Mouse (Mus musculus) liver (tissue): ENCODE measurements at regions not wholly inside any gene's neighbourhood (a gene's known extent, or its start where the extent isn't known, plus 50 kb on each side); places are given as distances from the start of the nearest gene placed in this dataset.

Source experiments
- DNase-seq: peaks from one replicate; pipeline ENCODE4 v3.0.0-alpha.2; 2020; ENCODE audit warnings: mixed read lengths

- DNase-seq: no peak
Observed at GRCm38 (mm10) chr9:13987486-13987885, 160.0 kb downstream of the Fam76b start.

GRCm38 (mm10) chr9:13988901-13989300, 161.4 kb downstream of the Fam76b start:
- no peak for DNase-seq

- DNase-seq: no peak
Observed at GRCm38 (mm10) chr9:13990960-13991359, 163.4 kb downstream of the Fam76b start.

GRCm38 (mm10) chr9:13992728-13993127, 165.2 kb downstream of the Fam76b start:
- no peak for DNase-seq

GRCm38 (mm10) chr9:13999358-13999757, 171.8 kb downstream of the Fam76b start:
- DNase-seq: no peak

- DNase-seq: peak; percentile 11
Observed at GRCm38 (mm10) chr9:14001517-14001916, 174.0 kb downstream of the Fam76b start.

GRCm38 (mm10) chr9:14002236-14002635, 174.7 kb downstream of the Fam76b start:
- no peak for DNase-seq

GRCm38 (mm10) chr9:14003163-14003562, 175.6 kb downstream of the Fam76b start:
- DNase-seq: no peak

- DNase-seq: no peak
Observed at GRCm38 (mm10) chr9:14006233-14006984, 178.9 kb downstream of the Fam76b start.

- no peak for DNase-seq
Observed at GRCm38 (mm10) chr9:14009451-14009850, 181.9 kb downstream of the Fam76b start.

- DNase-seq: no peak
Observed at GRCm38 (mm10) chr9:14010261-14010949, 182.9 kb downstream of the Fam76b start.

GRCm38 (mm10) chr9:14024216-14024615, 196.7 kb downstream of the Fam76b start:
- no peak for DNase-seq

- DNase-seq: no peak
Observed at GRCm38 (mm10) chr9:14024701-14025100, 197.2 kb downstream of the Fam76b start.

GRCm38 (mm10) chr9:14028056-14028455, 200.5 kb downstream of the Fam76b start:
- DNase-seq: no peak

GRCm38 (mm10) chr9:14031358-14032047, 204.0 kb downstream of the Fam76b start:
- no peak for DNase-seq

GRCm38 (mm10) chr9:14032048-14032362, 204.5 kb downstream of the Fam76b start:
- no peak for DNase-seq

GRCm38 (mm10) chr9:14035526-14035925, 208.0 kb downstream of the Fam76b start:
- DNase-seq: no peak

- no peak for DNase-seq
Observed at GRCm38 (mm10) chr9:14041900-14042435, 214.5 kb downstream of the Fam76b start.

GRCm38 (mm10) chr9:14048224-14048623, 220.7 kb downstream of the Fam76b start:
- no peak for DNase-seq

GRCm38 (mm10) chr9:14053704-14054103, 221.2 kb upstream of the Sesn3 start:
- DNase-seq: no peak

GRCm38 (mm10) chr9:14056410-14057172, 218.3 kb upstream of the Sesn3 start:
- no peak for DNase-seq

GRCm38 (mm10) chr9:14058592-14059227, 216.2 kb upstream of the Sesn3 start:
- no peak for DNase-seq
